Mouse (Mus musculus): ENCODE measurements around the gene March9. TPM values are rescaled to one million over a fixed set of nuclear protein-coding genes. Genes with fewer than 3 reads are reported as not detected.

The March9 gene
- total RNA-seq (2023): 3.9 TPM

GRCm38 (mm10) chr10:127059968-127060916 lies at the start of gene March9:
TSS of gene March9 (minus strand) at chr10:127060184.

GRCm38 (mm10) chr10:127075080-127075479 lies 15.1 kb upstream of the March9 start, which contains the start of gene Agap2:
TSS of gene Agap2 (plus strand) at chr10:127075284.

GRCm38 (mm10) chr10:127070190-127071121 lies 10.5 kb upstream of the March9 start, which contains the start of gene Tspan31:
TSS of gene Tspan31 (minus strand) at chr10:127070264.

GRCm38 (mm10) chr10:127063239-127063872 lies 3.4 kb upstream of the March9 start, which contains the start of gene Cdk4:
TSS of gene Cdk4 (plus strand) at chr10:127063534.

GRCm38 (mm10) chr10:127047954-127048353 lies 12.0 kb downstream of the March9 start, which contains the start of gene Cyp27b1:
TSS of gene Cyp27b1 (plus strand) at chr10:127048250.

GRCm38 (mm10) chr10:127041274-127041766 lies 18.7 kb downstream of the March9 start, which contains the start of the genes Mettl1 and Eef1akmt3:
TSS of gene Mettl1 (plus strand) at chr10:127041414.
TSS of gene Eef1akmt3 (minus strand) at chr10:127041513.

GRCm38 (mm10) chr10:127030336-127031296 lies 29.4 kb downstream of the March9 start, which contains the start of gene Tsfm:
TSS of gene Tsfm (minus strand) at chr10:127030840.

Other genes with a start within 250 kb of the March9 start
- gene Atp23, start 158.8 kb downstream of the March9 start, total RNA-seq (2023): 6.3 TPM
- gene Ctdsp2, start 81.5 kb downstream of the March9 start, total RNA-seq (2023): 101 TPM
- gene Avil, start 59.5 kb downstream of the March9 start, total RNA-seq (2023): 1.7 TPM
- 23.1 TPM for gene Tsfm, start 29.3 kb downstream of the March9 start, total RNA-seq (2023)
- gene Mettl1, start 18.8 kb downstream of the March9 start, total RNA-seq (2023): 20.2 TPM
- not detected for gene Eef1akmt3, start 18.7 kb downstream of the March9 start, total RNA-seq (2023)
- not detected for gene Cyp27b1, start 11.9 kb downstream of the March9 start, total RNA-seq (2023)
- gene Cdk4, start 3.4 kb upstream of the March9 start, total RNA-seq (2023): 107 TPM
- gene Tspan31, start 10.1 kb upstream of the March9 start, total RNA-seq (2023): 7.9 TPM
- gene Agap2, start 15.1 kb upstream of the March9 start, total RNA-seq (2023): 146 TPM
- gene Os9, start 60.9 kb upstream of the March9 start, total RNA-seq (2023): 87.9 TPM
- 652 TPM for gene B4galnt1, start 105.0 kb upstream of the March9 start, total RNA-seq (2023)
- gene Slc26a10, start 120.5 kb upstream of the March9 start, total RNA-seq (2023): 1.8 TPM
- 2.2 TPM for gene Arhgef25, start 129.9 kb upstream of the March9 start, total RNA-seq (2023)
- 65.3 TPM for gene Dtx3, start 135.5 kb upstream of the March9 start, total RNA-seq (2023)
- gene Pip4k2c, start 151.4 kb upstream of the March9 start, total RNA-seq (2023): 40.5 TPM
- gene Kif5a, start 203.2 kb upstream of the March9 start, total RNA-seq (2023): 0.44 TPM
- gene Dctn2, start 206.2 kb upstream of the March9 start, total RNA-seq (2023): 104 TPM
- 106 TPM for gene Mbd6, start 228.8 kb upstream of the March9 start, total RNA-seq (2023)